Mouse (Mus musculus) MEL (cell line): ENCODE data around the gene Olfr201. TPM values are rescaled to one million over a fixed set of nuclear protein-coding genes. Genes with fewer than 3 reads are reported as not detected.
"Not testable (repeated sequence)": the region's sequence is repeated elsewhere in the genome, so short reads cannot be mapped to it uniquely, and the experiment has no call there.

ENCODE experiments used
- DNase-seq: peaks from one replicate; pipeline ENCODE4 v3.0.0; 2011; ENCODE audit warnings: low read depth, low spot score
- H3K27ac ChIP-seq: 2 replicates; pipeline ENCODE4 v1.5.1; 2012; ENCODE audit warnings: low read depth, mild to moderate bottlenecking, control low read depth, low read length, moderate library complexity; ENCODE audit not compliant: control insufficient read depth
- H3K27me3 ChIP-seq, 2 experiments: fragments of 150-350 bp in 1 of 2; sonication (generic) in 1 of 2; 2 replicates each; pipeline ENCODE4 v1.6.1; 2012; ENCODE audit warnings: low read length in 2 of 2, mild to moderate bottlenecking in 2 of 2, improper control_type of control experiment in 1 of 2, moderate library complexity in 1 of 2; ENCODE audit not compliant: insufficient read depth in 2 of 2, control insufficient read depth in 1 of 2
- H3K36me3 ChIP-seq, 2 experiments: 2 replicates each; pipeline ENCODE4 v1.6.1; 2012 to 2014; ENCODE audit warnings: low read length in 2 of 2, improper control_type of control experiment in 1 of 2, inconsistent platforms in 1 of 2, mild to moderate bottlenecking in 1 of 2; ENCODE audit not compliant: insufficient read depth in 2 of 2, control insufficient read depth in 1 of 2
- H3K4me1 ChIP-seq, 2 experiments: fragments of 150-350 bp in 1 of 2; sonication (generic) in 1 of 2; 2 replicates each; pipeline ENCODE4 v1.6.1; 2012; ENCODE audit warnings: low read length in 2 of 2, improper control_type of control experiment in 1 of 2, mild to moderate bottlenecking in 1 of 2; ENCODE audit not compliant: insufficient read depth in 2 of 2, control insufficient read depth in 1 of 2
- H3K4me3 ChIP-seq, 2 experiments: fragments of 150-350 bp in 1 of 2; sonication (generic) in 1 of 2; 2 replicates each; pipeline ENCODE4 v1.5.1; 2012; ENCODE audit warnings: low read depth in 2 of 2, low read length in 2 of 2, mild to moderate bottlenecking in 2 of 2, moderate library complexity in 2 of 2, control low read depth in 1 of 2, improper control_type of control experiment in 1 of 2; ENCODE audit not compliant: control insufficient read depth in 1 of 2, insufficient read depth in 1 of 2
- H3K79me2 ChIP-seq: 2 replicates; pipeline ENCODE4 v1.6.1; 2012; ENCODE audit warnings: mild to moderate bottlenecking, low read length, moderate library complexity; ENCODE audit not compliant: control insufficient read depth, poor library complexity, insufficient read depth
- H3K9ac ChIP-seq: 2 replicates; pipeline ENCODE4 v1.6.1; 2012; ENCODE audit warnings: low read depth, mild to moderate bottlenecking, control low read depth, low read length, moderate library complexity; ENCODE audit not compliant: control insufficient read depth, poor library complexity, severe bottlenecking
- H3K9me3 ChIP-seq: fragments of 150-350 bp; sonication (generic); replicated peaks from 2 replicates; pipeline ENCODE4 v1.6.1; 2012; ENCODE audit warnings: mild to moderate bottlenecking, low read length, improper control_type of control experiment, moderate library complexity; ENCODE audit not compliant: insufficient read depth
- CTCF ChIP-seq, 3 experiments: IDR thresholded peaks in 2 of 3; conservative IDR thresholded peaks in 1 of 3; 2 replicates each; pipeline ENCODE4 v1.5.1; 2011 to 2012; ENCODE audit warnings: low read length in 3 of 3, low read depth in 2 of 3, mild to moderate bottlenecking in 2 of 3, improper control_type of control experiment in 1 of 3, inconsistent platforms in 1 of 3, mixed read lengths in 1 of 3, moderate library complexity in 1 of 3; ENCODE audit not compliant: control insufficient read depth in 1 of 3, insufficient read depth in 1 of 3, poor library complexity in 1 of 3, severe bottlenecking in 1 of 3
- ELF1 ChIP-seq: IDR thresholded peaks from 2 replicates; pipeline ENCODE4 v1.6.1; 2014; ENCODE audit warnings: low read depth, mild to moderate bottlenecking, inconsistent platforms, low read length, improper control_type of control experiment, moderate library complexity
- EP300 ChIP-seq, 2 experiments: IDR thresholded peaks; 2 replicates each; pipeline ENCODE4 v1.6.1; 2011; ENCODE audit warnings: improper control_type of control experiment in 2 of 2, low read length in 2 of 2, low read depth in 1 of 2, mild to moderate bottlenecking in 1 of 2
- ETS1 ChIP-seq: IDR thresholded peaks from 2 replicates; pipeline ENCODE4 v1.6.1; 2012; ENCODE audit warnings: low read depth, mild to moderate bottlenecking, inconsistent platforms, low read length, improper control_type of control experiment, moderate library complexity
- GATA1 ChIP-seq: IDR thresholded peaks from 2 replicates; pipeline ENCODE4 v1.6.1; 2011; ENCODE audit warnings: low read depth, low read length, improper control_type of control experiment
- MAX ChIP-seq: IDR thresholded peaks from 2 replicates; pipeline ENCODE4 v1.6.1; 2011; ENCODE audit warnings: low read length, improper control_type of control experiment
- MYC ChIP-seq: IDR thresholded peaks from 2 replicates; pipeline ENCODE4 v1.6.1; 2011; ENCODE audit warnings: low read depth, mild to moderate bottlenecking, low read length, improper control_type of control experiment, moderate library complexity
- RCOR1 ChIP-seq: IDR thresholded peaks from 2 replicates; pipeline ENCODE4 v1.6.1; 2012; ENCODE audit warnings: low read depth, mild to moderate bottlenecking, inconsistent platforms, low read length, improper control_type of control experiment
- SIN3A ChIP-seq: IDR thresholded peaks from 2 replicates; pipeline ENCODE4 v1.6.1; 2012; ENCODE audit warnings: low read length, improper control_type of control experiment, inconsistent platforms
- TCF12 ChIP-seq: IDR thresholded peaks from 2 replicates; pipeline ENCODE4 v1.6.1; 2014; ENCODE audit warnings: low read depth, mild to moderate bottlenecking, inconsistent platforms, low read length, improper control_type of control experiment, moderate library complexity
- ZKSCAN1 ChIP-seq: IDR thresholded peaks from 2 replicates; pipeline ENCODE4 v1.6.1; 2012; ENCODE audit warnings: low read depth, mild to moderate bottlenecking, inconsistent platforms, low read length, improper control_type of control experiment, moderate library complexity
- polyA plus RNA-seq, 2 experiments: library from polyadenylated mRNA; stranded (reverse) in 1 of 2; unstranded in 1 of 2; fragments of >175 nt in 1 of 2; fragments of >200 nt in 1 of 2; gene quantifications; 2 replicates each; pipeline versions ENCODE4 v1.2.1 to v1.2.4; 2012; ENCODE audit warnings: low replicate concordance in 2 of 2, low read depth in 1 of 2; ENCODE audit not compliant: insufficient read length in 2 of 2, insufficient read depth in 1 of 2, missing spikeins in 1 of 2
- total RNA-seq: library from RNA; depleted of rRNA; stranded (reverse); fragments of 300-350 nt; gene quantifications from 2 replicates; pipeline ENCODE4 v1.2.3, GENCODE M21; 2012; rRNA removed

Olfr201 gene
- total RNA-seq (0.08 TPM in 1 of 2 replicates, not detected in the other), polyA plus RNA-seq (under 1 TPM in 1 of 2 experiments, not detected in 1; 0.03 TPM)

DNA sequence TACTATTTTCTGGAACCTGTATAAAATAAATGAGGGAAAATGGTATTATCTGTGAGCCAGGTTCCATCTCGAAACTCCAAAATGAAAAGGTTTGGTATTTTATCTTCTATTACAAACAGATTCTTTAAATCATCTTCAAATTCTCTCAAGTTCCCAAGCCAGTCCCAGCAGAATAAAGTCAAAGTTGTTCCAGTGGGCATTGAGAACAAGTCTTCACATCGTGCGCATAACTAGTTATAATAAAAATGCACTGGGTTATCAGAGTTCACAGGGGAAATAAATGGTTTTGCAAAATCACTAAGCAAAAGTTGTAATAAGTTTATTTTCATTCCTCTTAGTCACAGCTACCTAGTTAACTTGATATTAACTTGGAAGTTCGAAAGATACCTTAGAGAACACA lies at the start of gene Olfr201:
Olfr201 (minus strand) TSS at position 101 of the 400 bp plus-strand sequence.
- not testable (repeated sequence) for H3K4me3 ChIP-seq, H3K9ac ChIP-seq, H3K27ac ChIP-seq, H3K9me3 ChIP-seq, H3K4me1 ChIP-seq, H3K36me3 ChIP-seq, H3K27me3 ChIP-seq, H3K79me2 ChIP-seq, DNase-seq

DNA sequence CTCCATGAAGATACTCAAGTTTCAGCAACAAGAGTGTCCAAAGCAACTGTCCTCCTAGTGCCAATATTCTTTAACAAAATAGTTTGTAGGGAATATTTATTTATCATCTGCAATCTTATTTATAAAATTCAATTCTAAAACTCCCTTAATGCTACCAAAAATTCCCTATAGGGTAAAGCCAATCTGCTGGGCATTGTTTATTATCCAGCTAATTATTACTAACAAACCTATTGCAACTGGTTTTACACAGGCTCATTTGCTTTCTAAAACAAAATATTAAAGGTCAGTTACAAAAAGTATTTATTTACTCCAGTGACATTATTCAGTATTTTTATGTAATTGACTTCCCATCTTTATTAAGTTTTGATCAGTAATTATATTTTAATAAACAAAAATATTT lies 45.7 kb upstream of the Olfr201 start, which contains the start of gene Olfr204:
Olfr204 (minus strand) TSS at position 101 of the 400 bp plus-strand sequence.
- DNase-seq = no peak
- no peak for TF ChIP-seq ZKSCAN1
- Histone ChIP-seq H3K27me3 (no peaks in the 10 kb centered on the region), H3K4me1 (no peaks in the 10 kb centered on the region), H3K9ac (no peak within 1 kb of the TSS), H3K36me3 (no peaks in the 10 kb centered on the region), H3K27ac (no peak within 1 kb of the TSS), H3K79me2 (no peaks in the 10 kb centered on the region), H3K9me3 (no peaks in the 10 kb centered on the region), H3K4me3 (no peak within 1 kb of the TSS)

DNA sequence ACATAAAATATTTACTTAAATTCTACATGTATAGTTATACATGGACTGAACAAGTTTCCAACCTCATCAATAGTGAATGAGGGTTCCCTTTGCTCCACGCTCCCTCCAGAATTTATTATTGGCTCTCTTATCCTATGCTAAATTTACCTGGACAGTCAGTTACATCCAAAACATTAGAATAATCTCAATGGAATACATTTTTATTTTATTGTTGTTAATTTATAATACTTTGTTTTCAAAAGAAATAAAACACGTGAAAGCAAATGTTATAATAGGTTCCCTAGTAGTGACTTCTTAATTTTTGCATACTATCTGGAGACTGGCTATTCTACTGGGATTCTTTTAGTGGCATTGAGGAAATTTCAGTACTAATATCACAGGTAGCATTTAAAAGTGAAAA lies 26.1 kb upstream of the Olfr201 start, which contains the start of gene Olfr203:
Olfr203 (plus strand) TSS at position 301 of the 400 bp plus-strand sequence.
- Histone ChIP-seq H3K27me3 (no peaks in the 10 kb centered on the region), H3K4me3 (no peak within 1 kb of the TSS), H3K9ac (no peak within 1 kb of the TSS), H3K9me3 (no peaks in the 10 kb centered on the region), H3K79me2 (no peaks in the 10 kb centered on the region), H3K36me3 (no peaks in the 10 kb centered on the region), H3K4me1 (no peaks in the 10 kb centered on the region), H3K27ac (no peak within 1 kb of the TSS)
- TF ChIP-seq CTCF (IDR thresholded peaks at IDR 0.05 in 2 of 3, conservative IDR thresholded peaks at IDR 0.05 in 1 of 3; ENCODE audit: control insufficient read depth in 1 of 3, insufficient read depth in 1 of 3, low read depth in 2 of 3, low read length in 3 of 3, poor library complexity in 1 of 3, severe bottlenecking in 1 of 3) = no peak
- TF ChIP-seq RCOR1 = no peak
- TF ChIP-seq MAX = no peak
- no peak for TF ChIP-seq ELF1
- no peak for TF ChIP-seq MYC
- DNase-seq = no peak

DNA sequence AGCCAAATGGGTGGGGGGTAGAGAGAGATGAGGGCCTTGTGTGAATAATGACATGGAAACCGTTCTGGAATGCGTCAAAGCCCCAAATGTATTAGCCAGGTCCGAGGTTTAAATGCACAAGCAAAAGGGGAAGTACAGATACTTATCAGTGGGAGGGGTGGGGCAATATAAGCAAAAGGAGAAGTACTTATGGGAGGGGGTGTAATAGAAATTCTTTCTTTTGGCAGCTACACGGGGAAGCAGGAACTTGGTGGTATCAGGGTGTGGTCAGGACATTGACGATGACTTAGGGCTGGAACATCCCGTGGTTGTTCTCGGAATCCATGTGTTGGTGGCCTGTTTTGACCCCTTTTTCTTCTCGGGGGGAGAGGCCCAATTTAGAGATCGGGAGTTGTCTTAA lies 15.1 kb upstream of the Olfr201 start:
- not testable (repeated sequence) for H3K9ac ChIP-seq, H3K4me3 ChIP-seq, H3K79me2 ChIP-seq, H3K27me3 ChIP-seq, H3K9me3 ChIP-seq
- peak; percentile 71 to 72 for TF ChIP-seq EP300 (IDR thresholded peaks at IDR 0.05; ENCODE audit: low read depth in 1 of 2, low read length in 2 of 2)
- TF ChIP-seq GATA1 = peak; percentile 62; the same call in 1 of the 2 replicates
- TF ChIP-seq SIN3A = 0 out of 2 replicates have a peak, but pooled peaks have one; percentile 38
- 0 out of 2 replicates have a peak, but pooled peaks have one; percentile 24 for TF ChIP-seq MYC
- peak; percentile 66; the same call in 1 of the 2 replicates for TF ChIP-seq ETS1
- TF ChIP-seq TCF12 = 0 out of 2 replicates have a peak, but pooled peaks have one; percentile 4
- TF ChIP-seq MAX = 0 out of 2 replicates have a peak, but pooled peaks have one; percentile 13
- H3K27ac ChIP-seq = peak overlapping the region; percentile 85
- H3K4me1 ChIP-seq = peaks cover 14 to 16% of the 10 kb centered on the region in 2 experiments
- H3K36me3 ChIP-seq = peaks cover 0 to 21% of the 10 kb centered on the region in 2 experiments; a peak in 2 of 4 replicates
- DNase-seq = peak; percentile 86
